Mouse (Mus musculus): ENCODE data around the gene Cep95. TPM values are rescaled to one million over a fixed set of nuclear protein-coding genes. Genes with fewer than 3 reads are reported as not detected.

The Cep95 gene
- polyA plus RNA-seq, 1 experiment from 2014 or later, result 19.4 TPM

GRCm38 (mm10) chr11:106751039-106752018, 37.7 kb upstream of the Cep95 start, which contains the start of gene Milr1:
Gene Milr1 (plus strand): TSS chr11:106751226.
- Histone ChIP-seq H3K27ac (ENCODE audit: low read depth) (no peak within 1 kb of the TSS), H3K36me3 (ENCODE audit: control insufficient read depth, insufficient read depth, low read length) (no peaks in the 10 kb centered on the region), H3K4me2 (ENCODE audit: low read length) (no peak within 1 kb of the TSS), H3K9me3 (ENCODE audit: control insufficient read depth, low read length) (no peaks in the 10 kb centered on the region), H3K9ac (ENCODE audit: low read length) (no peak within 1 kb of the TSS), H3K4me1 (replicated peaks; ENCODE audit: control insufficient read depth, insufficient read depth, low read length) (no peaks in the 10 kb centered on the region), H3K27me3 (replicated peaks; ENCODE audit: control insufficient read depth, insufficient read depth, low read length) (no peaks in the 10 kb centered on the region), H3K4me3 (ENCODE audit: low read depth, low read length) (no peak within 1 kb of the TSS)
- no peak for ATAC-seq (replicated peaks; ENCODE audit: low FRiP score, low TSS enrichment, low read depth)
- DNase-seq (ENCODE audit: low spot score), result no peak
- 81% methylated on average over 17 of the region's 17 CpGs for WGBS

GRCm38 (mm10) chr11:106752103-106752502, 36.9 kb upstream of the Cep95 start:
- no peaks in the 10 kb centered on the region for H3K4me1 ChIP-seq (replicated peaks; ENCODE audit: control insufficient read depth, insufficient read depth, low read length)
- no peak for DNase-seq (ENCODE audit: low spot score)
- H3K9ac ChIP-seq (ENCODE audit: low read length), result no peak overlapping the region
- 77% methylated on average over 7 of the region's 7 CpGs for WGBS
- H3K4me3 ChIP-seq (ENCODE audit: low read depth, low read length), result no peak overlapping the region
- H3K4me2 ChIP-seq (ENCODE audit: low read length), result no peak overlapping the region
- H3K9me3 ChIP-seq (ENCODE audit: control insufficient read depth, low read length), result no peaks in the 10 kb centered on the region
- no peak for ATAC-seq (replicated peaks; ENCODE audit: low FRiP score, low TSS enrichment, low read depth)
- H3K27me3 ChIP-seq (replicated peaks; ENCODE audit: control insufficient read depth, insufficient read depth, low read length), result no peaks in the 10 kb centered on the region
- no peak overlapping the region for H3K27ac ChIP-seq (ENCODE audit: low read depth)
- H3K36me3 ChIP-seq (ENCODE audit: control insufficient read depth, insufficient read depth, low read length), result no peaks in the 10 kb centered on the region

DNA sequence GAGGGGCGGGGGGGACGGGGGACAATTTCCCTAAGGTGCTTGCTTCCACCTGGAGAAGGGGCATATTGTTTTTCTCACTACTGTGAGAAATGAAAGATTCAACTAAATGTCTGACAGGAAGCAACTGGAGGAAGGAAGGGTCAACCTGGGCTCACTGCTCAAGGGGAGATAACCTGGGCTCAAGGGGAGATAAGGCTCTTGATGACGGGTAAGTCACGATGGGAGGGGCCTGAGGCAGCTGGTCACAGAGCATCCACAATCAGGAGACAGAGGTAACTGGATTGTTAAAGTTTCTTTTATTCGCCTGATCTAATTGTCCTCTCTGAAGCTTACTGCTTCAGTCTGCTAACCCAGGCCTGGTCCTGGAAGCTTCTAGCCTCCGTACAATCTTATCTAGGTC, 35.7 kb upstream of the Cep95 start:
- Histone ChIP-seq H3K36me3 (ENCODE audit: control insufficient read depth, insufficient read depth, low read length) (no peaks in the 10 kb centered on the region), H3K9me3 (ENCODE audit: control insufficient read depth, low read length) (no peaks in the 10 kb centered on the region), H3K4me2 (ENCODE audit: low read length) (no peak overlapping the region), H3K27ac (ENCODE audit: low read depth) (no peak overlapping the region), H3K4me1 (replicated peaks; ENCODE audit: control insufficient read depth, insufficient read depth, low read length) (no peaks in the 10 kb centered on the region), H3K27me3 (replicated peaks; ENCODE audit: control insufficient read depth, insufficient read depth, low read length) (no peaks in the 10 kb centered on the region), H3K9ac (ENCODE audit: low read length) (no peak overlapping the region), H3K4me3 (ENCODE audit: low read depth, low read length) (no peak overlapping the region)
- no peak for ATAC-seq (replicated peaks; ENCODE audit: low FRiP score, low TSS enrichment, low read depth)
- no peak for DNase-seq (ENCODE audit: low spot score)
- 87% methylated on average over 6 of the region's 6 CpGs for WGBS

DNA sequence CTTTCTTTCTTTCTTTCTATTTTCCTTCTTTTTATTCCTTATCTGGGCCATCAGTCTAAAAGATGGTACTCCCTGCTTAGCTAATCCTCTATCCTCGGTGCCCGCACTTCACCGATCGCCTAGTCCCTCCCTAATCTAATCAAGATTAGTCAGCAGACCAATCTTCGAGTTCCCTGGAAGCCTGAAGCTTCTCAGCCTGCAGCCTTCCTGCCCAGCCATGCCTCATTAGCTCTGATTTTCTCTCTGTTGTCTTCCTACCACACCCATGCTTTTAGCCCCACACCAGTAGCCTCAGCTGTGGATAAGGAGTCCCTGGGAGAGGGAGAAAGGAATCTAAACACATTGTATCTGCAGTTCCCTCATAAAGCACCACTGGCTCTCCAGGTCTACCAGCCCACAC, 33.5 kb upstream of the Cep95 start:
- H3K4me2 ChIP-seq (ENCODE audit: low read length), result no peak overlapping the region
- DNase-seq (ENCODE audit: low spot score), result no peak
- H3K9me3 ChIP-seq (ENCODE audit: control insufficient read depth, low read length), result no peaks in the 10 kb centered on the region
- no peaks in the 10 kb centered on the region for H3K36me3 ChIP-seq (ENCODE audit: control insufficient read depth, insufficient read depth, low read length)
- no peak overlapping the region for H3K4me3 ChIP-seq (ENCODE audit: low read depth, low read length)
- no peak overlapping the region for H3K9ac ChIP-seq (ENCODE audit: low read length)
- ATAC-seq (replicated peaks; ENCODE audit: low FRiP score, low TSS enrichment, low read depth), result no peak
- WGBS, result 57% methylated on average over 5 of the region's 5 CpGs
- no peaks in the 10 kb centered on the region for H3K27me3 ChIP-seq (replicated peaks; ENCODE audit: control insufficient read depth, insufficient read depth, low read length)
- no peak overlapping the region for H3K27ac ChIP-seq (ENCODE audit: low read depth)
- no peaks in the 10 kb centered on the region for H3K4me1 ChIP-seq (replicated peaks; ENCODE audit: control insufficient read depth, insufficient read depth, low read length)

- no peak for ATAC-seq (replicated peaks; ENCODE audit: low FRiP score, low TSS enrichment, low read depth)
- H3K9ac ChIP-seq (ENCODE audit: low read length), result no peak overlapping the region
- H3K4me1 ChIP-seq (replicated peaks; ENCODE audit: control insufficient read depth, insufficient read depth, low read length), result peaks cover 13% of the 10 kb centered on the region
- no peaks in the 10 kb centered on the region for H3K36me3 ChIP-seq (ENCODE audit: control insufficient read depth, insufficient read depth, low read length)
- no peak for DNase-seq (ENCODE audit: low spot score)
- H3K4me2 ChIP-seq (ENCODE audit: low read length), result no peak overlapping the region
- H3K27ac ChIP-seq (ENCODE audit: low read depth), result no peak overlapping the region
- no peaks in the 10 kb centered on the region for H3K9me3 ChIP-seq (ENCODE audit: control insufficient read depth, low read length)
- WGBS, result 89% methylated on average over 3 of the region's 3 CpGs
- H3K4me3 ChIP-seq (ENCODE audit: low read depth, low read length), result no peak overlapping the region
- no peaks in the 10 kb centered on the region for H3K27me3 ChIP-seq (replicated peaks; ENCODE audit: control insufficient read depth, insufficient read depth, low read length)
Observed at GRCm38 (mm10) chr11:106759028-106759427, 30.0 kb upstream of the Cep95 start.

GRCm38 (mm10) chr11:106760511-106760910, 28.5 kb upstream of the Cep95 start:
- no peak overlapping the region for H3K9ac ChIP-seq (ENCODE audit: low read length)
- DNase-seq (ENCODE audit: low spot score) (no peak), ATAC-seq (replicated peaks; ENCODE audit: low FRiP score, low TSS enrichment, low read depth) (no peak)
- no peak overlapping the region for H3K4me2 ChIP-seq (ENCODE audit: low read length)
- H3K4me1 ChIP-seq (replicated peaks; ENCODE audit: control insufficient read depth, insufficient read depth, low read length), result peaks cover 13% of the 10 kb centered on the region
- no peak overlapping the region for H3K4me3 ChIP-seq (ENCODE audit: low read depth, low read length)
- peaks cover 4% of the 10 kb centered on the region; the same call in 1 of the 2 replicates for H3K36me3 ChIP-seq (ENCODE audit: control insufficient read depth, insufficient read depth, low read length)
- no peak overlapping the region for H3K27ac ChIP-seq (ENCODE audit: low read depth)
- H3K27me3 ChIP-seq (replicated peaks; ENCODE audit: control insufficient read depth, insufficient read depth, low read length), result no peaks in the 10 kb centered on the region
- H3K9me3 ChIP-seq (ENCODE audit: control insufficient read depth, low read length), result no peaks in the 10 kb centered on the region
- 90% methylated on average over 5 of the region's 5 CpGs for WGBS

- 21% methylated on average over 5 of the region's 5 CpGs for WGBS
- peak overlapping the region; percentile 73 for H3K27ac ChIP-seq (ENCODE audit: low read depth)
- no peak overlapping the region for H3K9ac ChIP-seq (ENCODE audit: low read length)
- no peaks in the 10 kb centered on the region for H3K9me3 ChIP-seq (ENCODE audit: control insufficient read depth, low read length)
- peaks cover 13% of the 10 kb centered on the region for H3K4me1 ChIP-seq (replicated peaks; ENCODE audit: control insufficient read depth, insufficient read depth, low read length)
- DNase-seq (ENCODE audit: low spot score), result peak; percentile 67
- no peak overlapping the region for H3K4me3 ChIP-seq (ENCODE audit: low read depth, low read length)
- no peaks in the 10 kb centered on the region for H3K27me3 ChIP-seq (replicated peaks; ENCODE audit: control insufficient read depth, insufficient read depth, low read length)
- H3K36me3 ChIP-seq (ENCODE audit: control insufficient read depth, insufficient read depth, low read length), result peaks cover 20% of the 10 kb centered on the region
- ATAC-seq (replicated peaks; ENCODE audit: low FRiP score, low TSS enrichment, low read depth), result peak; percentile 45
- H3K4me2 ChIP-seq (ENCODE audit: low read length), result no peak overlapping the region
Observed at GRCm38 (mm10) chr11:106762139-106762799, 26.8 kb upstream of the Cep95 start.

- Histone ChIP-seq H3K4me2 (ENCODE audit: low read length) (no peak overlapping the region), H3K9me3 (ENCODE audit: control insufficient read depth, low read length) (peaks cover 3% of the 10 kb centered on the region; the same call in 1 of the 2 replicates), H3K4me1 (replicated peaks; ENCODE audit: control insufficient read depth, insufficient read depth, low read length) (peaks cover 13% of the 10 kb centered on the region), H3K27me3 (replicated peaks; ENCODE audit: control insufficient read depth, insufficient read depth, low read length) (no peaks in the 10 kb centered on the region), H3K36me3 (ENCODE audit: control insufficient read depth, insufficient read depth, low read length) (peaks cover 25% of the 10 kb centered on the region), H3K4me3 (ENCODE audit: low read depth, low read length) (no peak overlapping the region), H3K27ac (ENCODE audit: low read depth) (peak overlapping the region; percentile 73), H3K9ac (ENCODE audit: low read length) (no peak overlapping the region)
- ATAC-seq (replicated peaks; ENCODE audit: low FRiP score, low TSS enrichment, low read depth), result no peak
- 71% methylated on average over 9 of the region's 9 CpGs for WGBS
- no peak for DNase-seq (ENCODE audit: low spot score)
Observed at GRCm38 (mm10) chr11:106762800-106763185, 26.3 kb upstream of the Cep95 start.
